Mouse (Mus musculus): ENCODE measurements at regions not wholly inside any gene's neighbourhood (a gene's known extent, or its start where the extent isn't known, plus 50 kb on each side); places are given as distances from the start of the nearest gene placed in this dataset.
A peak's percentile ranks its signal among the peaks of the same experiment; 100 is the strongest.

DNA sequence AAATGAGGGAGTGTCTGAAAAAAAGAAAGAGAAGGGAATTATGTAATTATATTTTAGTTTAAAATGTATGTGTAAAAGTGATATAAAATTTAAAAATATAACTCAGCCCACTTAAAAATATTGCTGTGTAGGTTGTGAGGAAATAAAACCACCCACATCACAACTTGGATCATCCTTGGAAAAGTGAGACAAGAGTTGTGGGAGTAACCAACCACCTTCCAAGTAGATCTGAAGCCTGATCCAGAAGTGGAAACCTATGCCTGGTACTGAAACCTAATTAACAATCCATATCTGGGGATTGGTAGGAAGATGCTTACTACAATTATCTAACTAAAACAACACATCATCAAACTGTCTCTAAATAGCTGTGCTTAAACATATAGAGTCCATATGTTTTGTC is 743.1 kb downstream of the Stim2 start:
- DNase-seq (ENCODE audit: low spot score in 2 of 2): peak; percentile 5 to 11

DNA sequence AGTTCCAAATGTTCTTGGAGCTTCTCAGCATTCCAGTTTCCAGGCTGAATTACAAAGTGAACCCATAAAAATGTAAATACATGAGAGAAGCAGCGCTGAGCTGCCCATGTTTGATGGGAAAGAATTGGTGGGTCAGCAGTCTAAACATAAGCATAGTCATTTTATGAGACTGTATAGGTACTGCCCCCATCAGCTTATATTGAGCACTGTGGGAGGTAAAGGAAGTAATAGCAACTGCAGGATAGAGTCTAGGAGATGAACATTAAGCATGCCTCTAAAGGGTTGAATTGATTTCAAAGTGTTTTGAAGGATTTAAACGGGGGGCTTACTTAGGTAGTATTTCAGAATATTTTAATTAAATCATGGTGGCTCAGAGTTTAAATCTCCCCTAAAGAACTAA is 748.7 kb downstream of the Stim2 start:
- no peak for DNase-seq (ENCODE audit: low spot score in 2 of 2)

DNA sequence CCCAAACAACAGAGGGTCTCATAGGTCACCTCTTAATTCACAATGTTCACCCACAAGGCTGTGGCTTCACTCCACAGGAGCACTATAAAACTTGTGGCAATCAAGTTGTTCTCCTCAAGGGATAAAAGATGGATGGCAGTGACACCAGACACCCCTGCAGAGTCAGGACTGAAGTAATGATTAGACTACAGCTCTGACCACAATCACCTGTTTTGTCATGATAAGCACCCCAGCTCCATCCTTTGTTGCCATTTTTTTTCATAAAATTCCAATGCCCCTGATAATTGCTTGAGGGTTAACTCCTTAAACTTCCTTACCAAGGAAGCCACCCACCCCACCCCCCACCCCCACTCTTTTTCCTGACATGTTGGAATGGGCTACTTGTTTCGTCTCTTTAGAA is 755.1 kb downstream of the Stim2 start:
- no peak for DNase-seq (ENCODE audit: low spot score in 2 of 2)

DNA sequence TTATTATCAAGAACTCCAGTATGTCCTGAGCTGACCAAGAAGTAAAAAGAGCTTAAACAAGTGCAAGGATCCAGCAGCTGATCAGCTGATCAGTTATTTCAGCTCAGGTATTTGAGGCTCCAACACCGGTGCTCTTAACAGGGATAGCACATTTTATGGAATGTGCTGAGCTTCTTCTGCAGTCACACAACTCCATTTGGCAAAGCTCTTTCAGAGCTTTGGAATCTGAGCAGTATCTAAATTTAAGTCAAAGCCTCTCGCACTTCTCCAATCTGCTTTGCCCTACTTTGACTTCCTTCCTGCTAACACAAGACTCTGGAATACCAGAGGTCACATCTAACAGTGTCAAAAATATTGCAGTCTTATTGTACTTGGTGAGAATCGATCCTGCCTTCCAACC is 761.4 kb downstream of the Stim2 start:
- DNase-seq (ENCODE audit: low spot score in 2 of 2): no peak

DNA sequence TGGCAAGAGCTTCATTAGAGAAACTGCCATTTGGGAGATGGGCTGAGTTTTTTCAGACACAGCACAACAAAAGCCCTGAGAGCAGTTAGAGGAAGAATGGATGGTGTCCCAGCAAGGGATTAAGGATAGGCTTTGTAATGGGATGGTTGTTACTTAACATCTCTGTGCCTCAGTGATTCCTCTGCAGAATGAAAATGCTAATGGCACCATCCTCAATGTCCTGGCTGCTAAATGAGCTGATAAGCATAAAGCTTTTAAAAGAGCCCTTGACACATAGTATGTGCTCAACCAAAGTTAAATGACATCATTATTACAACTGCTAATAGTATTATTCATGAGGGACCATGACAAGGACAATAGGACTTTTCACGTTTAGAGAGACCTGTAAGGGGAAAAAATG is 764.7 kb downstream of the Stim2 start:
- no peak for DNase-seq (ENCODE audit: low spot score in 2 of 2)

DNA sequence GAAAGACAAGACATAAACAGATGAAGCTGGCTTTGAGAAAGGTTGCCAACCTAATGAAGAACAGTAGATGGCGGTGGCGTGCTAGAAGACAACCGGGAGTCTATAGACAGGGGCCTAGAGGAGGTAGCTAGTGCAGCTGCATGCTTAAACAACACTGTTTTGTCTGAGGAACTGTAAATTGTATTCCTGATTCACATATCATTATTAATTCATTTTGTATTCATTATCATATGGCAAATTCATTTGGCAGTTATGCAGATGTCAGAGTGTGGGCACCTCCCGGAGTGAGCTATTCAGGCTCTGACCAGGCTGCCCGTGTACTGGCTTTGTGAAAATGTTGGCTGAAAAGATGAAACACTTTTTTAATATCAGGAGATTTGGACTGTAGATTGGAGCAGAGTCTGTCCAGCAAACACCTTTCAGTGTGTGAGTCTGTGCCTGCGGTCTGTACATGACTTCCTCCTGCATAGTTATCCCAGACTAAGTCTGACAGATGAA is 798.7 kb downstream of the Stim2 start:
- DNase-seq (ENCODE audit: low spot score in 2 of 2): peak; percentile 28 to 77

DNA sequence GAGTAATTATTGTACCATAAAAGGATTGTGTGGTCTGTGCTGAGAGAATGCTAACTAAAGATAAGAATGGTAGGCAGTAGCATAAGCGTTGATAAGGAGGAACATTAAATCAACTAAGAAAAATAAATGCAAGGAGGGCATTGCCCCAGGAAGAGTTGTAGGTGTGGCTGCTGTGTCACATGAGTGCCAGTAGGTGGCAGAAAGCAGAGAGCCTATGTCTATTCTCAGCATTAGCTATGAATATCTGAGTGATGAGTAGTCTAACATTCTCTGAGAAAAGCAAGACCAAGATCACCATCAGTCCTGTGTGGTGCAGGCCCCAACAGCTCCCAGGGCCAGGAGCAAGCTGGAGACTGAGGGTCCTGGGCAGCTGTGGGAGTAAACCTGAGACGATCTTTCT is 828.8 kb downstream of the Stim2 start:
- no peak for DNase-seq (ENCODE audit: low spot score in 2 of 2)

Measured in left cerebral cortex, adult 9 months (tissue).